In genomic region chr9:31529021-31529420, GRCm38 (mm10) we compare ENCODE assay signal across 33 mouse cellular contexts.
"Had no signal": no experiment of that assay in that cellular context is flagged by ENCODE, and none has a peak within 500 bp of the region (broad histone marks: within the 10 kb centered on the region; RNA-seq: fewer than 3 reads in every experiment).

No protein-coding gene starts in this region.

- H3K4me3 ChIP-seq: heart, embryonic 10.5 days; heart, embryonic 12.5 days; heart, embryonic 13.5 days; heart, embryonic 15.5 days; hindbrain, embryonic 10.5 days; hindbrain, embryonic 12.5 days; hindbrain, embryonic 13.5 days; hindbrain, embryonic 15.5 days; kidney, embryonic 15.5 days; layer of hippocampus, adult 2 months; left cerebral cortex, adult 2 months had no signal

- H3K4me1 ChIP-seq: heart, embryonic 10.5 days; heart, embryonic 12.5 days; heart, embryonic 13.5 days; heart, embryonic 15.5 days; hindbrain, embryonic 10.5 days; hindbrain, embryonic 12.5 days; hindbrain, embryonic 13.5 days; hindbrain, embryonic 15.5 days had no signal

- DNase-seq: heart, postnatal 10 days; heart, postnatal 14 days; heart, postnatal 36 days; heart, postnatal 4 days; kidney, adult 11 months; kidney, adult 18-20 months; kidney, adult 2 months; kidney, adult 8-10 months; kidney, adult 9 months; kidney, postnatal 10 days; kidney, postnatal 14 days; kidney, postnatal 25 days; kidney, postnatal 36 days; kidney, postnatal 4 days; layer of hippocampus, adult 9-11 months; layer of hippocampus, postnatal 36 days had no signal

- H3K36me3 ChIP-seq: heart, embryonic 10.5 days; heart, embryonic 12.5 days; heart, embryonic 13.5 days; heart, embryonic 15.5 days; hindbrain, embryonic 10.5 days; hindbrain, embryonic 12.5 days; hindbrain, embryonic 13.5 days; hindbrain, embryonic 15.5 days; kidney, embryonic 15.5 days had no signal

- H3K9me3 ChIP-seq: heart, embryonic 10.5 days; heart, embryonic 12.5 days; heart, embryonic 13.5 days; heart, embryonic 15.5 days; hindbrain, embryonic 10.5 days; hindbrain, embryonic 12.5 days; hindbrain, embryonic 13.5 days; hindbrain, embryonic 15.5 days; kidney, embryonic 15.5 days had no signal

- H3K9ac ChIP-seq: heart, embryonic 12.5 days; heart, embryonic 13.5 days; heart, embryonic 15.5 days; hindbrain, embryonic 12.5 days; hindbrain, embryonic 13.5 days; hindbrain, embryonic 14.5 days; hindbrain, embryonic 15.5 days; kidney, embryonic 15.5 days had no signal

- H3K4me2 ChIP-seq: heart, embryonic 11.5 days; heart, embryonic 12.5 days; heart, embryonic 13.5 days; heart, embryonic 15.5 days; hindbrain, embryonic 12.5 days; hindbrain, embryonic 13.5 days; hindbrain, embryonic 14.5 days; hindbrain, embryonic 15.5 days; kidney, embryonic 15.5 days had no signal

- H3K27ac ChIP-seq: heart, embryonic 10.5 days; heart, embryonic 13.5 days; heart, embryonic 15.5 days; hindbrain, embryonic 10.5 days; hindbrain, embryonic 12.5 days; hindbrain, embryonic 13.5 days; hindbrain, embryonic 14.5 days; hindbrain, embryonic 15.5 days; hindbrain, postnatal 0 days; kidney, embryonic 15.5 days; kidney, postnatal 0 days; layer of hippocampus, adult 2 months; left cerebral cortex, adult 2 months had no signal

- ATAC-seq: hindbrain, embryonic 16.5 days; hindbrain, postnatal 0 days; inflammation-experienced regulatory T-cells, adult 6 months had no signal

- H3K27me3 ChIP-seq: heart, embryonic 12.5 days; heart, embryonic 15.5 days; hindbrain, embryonic 12.5 days; hindbrain, embryonic 13.5 days; hindbrain, embryonic 15.5 days; kidney, embryonic 15.5 days had no signal
